Mouse (Mus musculus) heart, embryonic 13.5 days (tissue): Measurements from ENCODE around the gene St5. TPM values are rescaled to one million over a fixed set of nuclear protein-coding genes. Genes with fewer than 3 reads are reported as not detected.
A peak's percentile ranks its signal among the peaks of the same experiment; 100 is the strongest.

Source experiments
- ATAC-seq: fragments of 200-750 bp; cut with Nextera tagmentation; 2 replicates; pipeline ENCODE4 v1.8.0; 2017; ENCODE audit warnings: moderate TSS enrichment; ENCODE audit not compliant: insufficient number of reproducible peaks, low FRiP score, low TSS enrichment; ENCODE audit errors: extremely low read depth
- H3K27ac ChIP-seq: fragments of 300-500 bp; sonication (generic); replicated peaks from 2 replicates; pipeline ENCODE4 v1.5.1; 2015; ENCODE audit warnings: moderate library complexity, mild to moderate bottlenecking, inconsistent platforms
- H3K27me3 ChIP-seq: fragments of 300-500 bp; sonication (generic); replicated peaks from 2 replicates; pipeline ENCODE4 v1.6.1; 2015; ENCODE audit warnings: mild to moderate bottlenecking, inconsistent platforms
- H3K36me3 ChIP-seq: fragments of 300-500 bp; sonication (generic); 2 replicates; pipeline ENCODE4 v1.6.1; 2015; ENCODE audit warnings: mild to moderate bottlenecking, inconsistent platforms
- H3K4me1 ChIP-seq: fragments of 300-500 bp; sonication (generic); 2 replicates; pipeline ENCODE4 v1.6.1; 2015; ENCODE audit warnings: inconsistent platforms
- H3K4me2 ChIP-seq: fragments of 300-500 bp; sonication (generic); 2 replicates; pipeline ENCODE4 v1.6.1; 2015; ENCODE audit warnings: inconsistent platforms, mild to moderate bottlenecking, moderate library complexity
- H3K4me3 ChIP-seq: fragments of 300-500 bp; sonication (generic); 2 replicates; pipeline ENCODE4 v1.5.1; 2015; ENCODE audit warnings: moderate library complexity, mild to moderate bottlenecking, inconsistent platforms
- H3K9ac ChIP-seq: fragments of 300-500 bp; sonication (generic); 2 replicates; pipeline ENCODE4 v1.6.1; 2015; ENCODE audit warnings: inconsistent platforms, mild to moderate bottlenecking, moderate library complexity
- H3K9me3 ChIP-seq: fragments of 300-500 bp; sonication (generic); 2 replicates; pipeline ENCODE4 v1.6.1; 2016; ENCODE audit warnings: inconsistent platforms
- WGBS: fragments of 180-500 bp; shearing (Covaris S2); methylation state at CpG from one replicate; pipeline ENCODE4 v1.1.7; 2015; ENCODE audit warnings: mixed read lengths; 5-methylcytosine and 5-hydroxymethylcytosine counted together
- polyA plus RNA-seq: library from polyadenylated mRNA; unstranded; fragments of >200 nt; fragmentation: Nextera tagmentation; extraction: Ambion mirVana; gene quantifications from 2 replicates; pipeline ENCODE4 v1.2.1, GENCODE M21; 2015

The St5 gene
- polyA plus RNA-seq, 1 experiment from 2014 or later: 30.6 TPM

- no peak for ATAC-seq
- Histone ChIP-seq H3K27me3 (no peaks in the 10 kb centered on the region), H3K4me3 (no peak overlapping the region), H3K9me3 (no peaks in the 10 kb centered on the region), H3K36me3 (peaks cover 85% of the 10 kb centered on the region), H3K9ac (no peak overlapping the region), H3K27ac (no peak overlapping the region), H3K4me2 (no peak overlapping the region), H3K4me1 (peaks cover 38% of the 10 kb centered on the region)
- 64% methylated on average over 2 of the region's 2 CpGs for WGBS
These were observed 180.1 kb downstream of the St5 start for GRCm38 (mm10) chr7:109523304-109523703.

- H3K27me3 ChIP-seq: no peaks in the 10 kb centered on the region
- H3K4me3 ChIP-seq: no peak overlapping the region
- H3K4me1 ChIP-seq: peaks cover 48% of the 10 kb centered on the region
- peaks cover 73% of the 10 kb centered on the region for H3K36me3 ChIP-seq
- no peak overlapping the region for H3K27ac ChIP-seq
- peak overlapping the region; percentile 30; the same call in 1 of the 2 replicates for H3K9ac ChIP-seq
- no peak overlapping the region for H3K4me2 ChIP-seq
- ATAC-seq: no peak
- 75% methylated on average over 5 of the region's 5 CpGs for WGBS
- H3K9me3 ChIP-seq: no peaks in the 10 kb centered on the region
These were observed 181.3 kb downstream of the St5 start for GRCm38 (mm10) chr7:109522084-109522483.

DNA sequence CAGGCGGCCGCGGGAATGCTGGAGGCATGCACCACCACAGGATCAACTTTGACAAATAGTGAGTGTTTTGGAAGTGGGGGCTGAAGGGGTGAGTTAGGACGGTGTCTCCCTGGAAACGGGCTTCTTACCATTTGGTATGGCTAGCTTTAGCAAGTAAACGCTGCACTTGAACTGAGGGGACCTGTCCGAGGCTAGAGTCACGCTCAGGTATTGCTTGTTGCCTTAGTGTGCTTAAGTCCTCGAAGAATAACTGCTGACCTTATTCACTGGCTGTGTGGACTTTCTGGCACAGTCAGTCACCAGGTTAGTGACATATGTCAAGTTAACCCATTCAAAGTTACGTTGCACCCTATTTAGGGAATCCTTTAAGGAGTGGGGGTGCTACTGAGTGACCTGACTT lies 183.5 kb downstream of the St5 start:
- peaks cover 51% of the 10 kb centered on the region for H3K36me3 ChIP-seq
- WGBS: 2% methylated on average over 10 of the region's 10 CpGs
- H3K4me3 ChIP-seq: peak overlapping the region; percentile 88

GRCm38 (mm10) chr7:109518838-109519696 lies 184.3 kb downstream of the St5 start, which contains the start of gene Rpl27a:
Rpl27a (plus strand) TSS chr7:109519147.
- H3K4me1 ChIP-seq: peaks cover 37% of the 10 kb centered on the region
- H3K4me2 ChIP-seq: peak within 1 kb of the TSS; percentile 96
- peak within 1 kb of the TSS; percentile 88 for H3K4me3 ChIP-seq
- peak within 1 kb of the TSS; percentile 95 for H3K9ac ChIP-seq
- ATAC-seq: peak; percentile 93
- H3K9me3 ChIP-seq: no peaks in the 10 kb centered on the region
- peak within 1 kb of the TSS; percentile 94 for H3K27ac ChIP-seq
- peaks cover 43% of the 10 kb centered on the region for H3K36me3 ChIP-seq
- under 1% methylated on average over 72 of the region's 72 CpGs for WGBS
- H3K27me3 ChIP-seq: no peaks in the 10 kb centered on the region

More for the DNA sequence above, 183.5 kb downstream of the St5 start:
- H3K4me1 ChIP-seq: peaks cover 37% of the 10 kb centered on the region
- H3K9me3 ChIP-seq: no peaks in the 10 kb centered on the region
- peak overlapping the region; percentile 94 for H3K27ac ChIP-seq
- H3K9ac ChIP-seq: peak overlapping the region; percentile 95
- peak overlapping the region; percentile 96 for H3K4me2 ChIP-seq
- H3K27me3 ChIP-seq: no peaks in the 10 kb centered on the region
- ATAC-seq: no peak

- WGBS: 15% methylated on average over 10 of the region's 10 CpGs
- Histone ChIP-seq H3K4me1 (peaks cover 37% of the 10 kb centered on the region), H3K4me2 (peak overlapping the region; percentile 76), H3K9me3 (no peaks in the 10 kb centered on the region), H3K9ac (peak overlapping the region; percentile 79), H3K4me3 (peak overlapping the region; percentile 88), H3K27ac (peak overlapping the region; percentile 94), H3K27me3 (no peaks in the 10 kb centered on the region), H3K36me3 (peaks cover 34% of the 10 kb centered on the region)
- ATAC-seq: no peak
These were observed 185.2 kb downstream of the St5 start for GRCm38 (mm10) chr7:109518036-109518681.

- peaks cover 17% of the 10 kb centered on the region for H3K36me3 ChIP-seq
- ATAC-seq: no peak
- H3K4me2 ChIP-seq: no peak overlapping the region
- 78% methylated on average over 3 of the region's 3 CpGs for WGBS
- H3K4me3 ChIP-seq: no peak overlapping the region
- H3K9me3 ChIP-seq: no peaks in the 10 kb centered on the region
- H3K27me3 ChIP-seq: no peaks in the 10 kb centered on the region
- peaks cover 28% of the 10 kb centered on the region for H3K4me1 ChIP-seq
- H3K27ac ChIP-seq: no peak overlapping the region
- H3K9ac ChIP-seq: no peak overlapping the region
These were observed 186.9 kb downstream of the St5 start for GRCm38 (mm10) chr7:109516500-109516899.

DNA sequence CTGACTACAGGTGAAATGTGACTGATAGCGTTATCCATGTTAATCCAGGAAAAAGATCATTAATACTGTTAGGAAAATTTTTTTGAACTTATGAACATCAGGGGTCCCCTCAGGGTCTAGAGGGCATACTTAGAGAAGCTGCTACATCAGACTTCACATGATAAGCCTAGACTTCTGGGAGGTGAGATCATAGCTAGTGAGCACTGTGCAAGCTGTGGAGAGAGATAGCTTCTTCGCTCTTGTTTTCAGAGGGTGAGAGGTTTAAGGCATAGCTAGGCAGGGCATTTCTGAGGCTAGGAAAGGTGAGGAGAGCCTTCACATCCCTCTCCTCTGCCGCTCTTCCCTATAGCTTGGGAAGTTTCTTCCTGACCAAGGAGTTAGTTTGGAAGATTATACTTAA lies 191.6 kb downstream of the St5 start:
- no peaks in the 10 kb centered on the region for H3K36me3 ChIP-seq
- WGBS: 73% methylated on average over 3 of the region's 3 CpGs
- H3K4me3 ChIP-seq: no peak overlapping the region
- no peak overlapping the region for H3K27ac ChIP-seq
- peaks cover 4% of the 10 kb centered on the region for H3K4me1 ChIP-seq
- 0 out of 2 replicates have a peak, but pooled peaks cover 6% of the 10 kb centered on the region for H3K27me3 ChIP-seq
- ATAC-seq: no peak
- H3K9me3 ChIP-seq: no peaks in the 10 kb centered on the region
- no peak overlapping the region for H3K9ac ChIP-seq
- H3K4me2 ChIP-seq: no peak overlapping the region

- H3K9me3 ChIP-seq: no peaks in the 10 kb centered on the region
- 58% methylated on average over 2 of the region's 2 CpGs for WGBS
- no peak for ATAC-seq
- peaks cover 4% of the 10 kb centered on the region for H3K4me1 ChIP-seq
- H3K4me3 ChIP-seq: no peak overlapping the region
- no peak overlapping the region for H3K9ac ChIP-seq
- no peak overlapping the region for H3K4me2 ChIP-seq
- H3K27me3 ChIP-seq: 0 out of 2 replicates have a peak, but pooled peaks cover 6% of the 10 kb centered on the region
- no peaks in the 10 kb centered on the region for H3K36me3 ChIP-seq
- no peak overlapping the region for H3K27ac ChIP-seq
These were observed 192.6 kb downstream of the St5 start for GRCm38 (mm10) chr7:109510799-109511198.

- Histone ChIP-seq H3K27me3 (0 out of 2 replicates have a peak, but pooled peaks cover 6% of the 10 kb centered on the region), H3K4me3 (no peak within 1 kb of the TSS), H3K36me3 (no peaks in the 10 kb centered on the region), H3K27ac (no peak within 1 kb of the TSS), H3K4me1 (peaks cover 4% of the 10 kb centered on the region), H3K4me2 (0 out of 2 replicates have a peak within 1 kb of the TSS, but pooled peaks have one; percentile 16), H3K9ac (0 out of 2 replicates have a peak within 1 kb of the TSS, but pooled peaks have one; percentile 9), H3K9me3 (no peaks in the 10 kb centered on the region)
- no peak for ATAC-seq
- 75% methylated on average over 4 of the region's 4 CpGs for WGBS
These were observed 195.4 kb downstream of the St5 start, which contains the start of gene Trim66 for GRCm38 (mm10) chr7:109508034-109508433. Trim66 (minus strand) TSS chr7:109508134.

DNA sequence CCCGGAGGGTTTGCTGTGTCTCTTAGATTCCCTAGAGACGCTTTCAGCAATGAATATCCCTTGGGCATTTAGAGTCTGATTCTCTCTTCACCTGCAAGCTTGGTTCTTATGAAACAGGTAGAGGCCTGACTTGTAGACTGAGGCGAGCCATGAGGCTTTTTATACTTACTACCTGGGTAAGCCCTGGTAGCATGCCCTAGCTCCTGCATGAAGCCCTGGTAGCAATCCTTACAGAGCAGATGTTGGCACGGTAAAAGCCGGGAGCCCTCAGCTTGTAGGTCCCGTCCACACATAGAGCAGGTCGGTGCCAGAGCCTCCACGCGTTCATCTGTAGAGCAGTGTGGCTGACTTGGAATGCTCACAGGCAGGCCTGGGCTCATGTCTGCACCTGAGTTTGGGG lies 195.8 kb downstream of the St5 start:
- Histone ChIP-seq H3K27ac (no peak overlapping the region), H3K9ac (no peak overlapping the region), H3K4me2 (0 out of 2 replicates have a peak overlapping the region, but pooled peaks have one; percentile 16), H3K4me3 (no peak overlapping the region), H3K27me3 (0 out of 2 replicates have a peak, but pooled peaks cover 6% of the 10 kb centered on the region), H3K9me3 (no peaks in the 10 kb centered on the region), H3K36me3 (no peaks in the 10 kb centered on the region), H3K4me1 (peaks cover 4% of the 10 kb centered on the region)
- WGBS: 37% methylated on average over 9 of the region's 9 CpGs
- ATAC-seq: no peak

GRCm38 (mm10) chr7:109507119-109507518 lies 196.3 kb downstream of the St5 start:
- 0 out of 2 replicates have a peak overlapping the region, but pooled peaks have one; percentile 9 for H3K9ac ChIP-seq
- H3K27ac ChIP-seq: no peak overlapping the region
- H3K4me3 ChIP-seq: no peak overlapping the region
- 0 out of 2 replicates have a peak, but pooled peaks cover 6% of the 10 kb centered on the region for H3K27me3 ChIP-seq
- WGBS: 12% methylated on average over 8 of the region's 8 CpGs
- ATAC-seq: no peak
- H3K4me1 ChIP-seq: peaks cover 4% of the 10 kb centered on the region
- 0 out of 2 replicates have a peak overlapping the region, but pooled peaks have one; percentile 16 for H3K4me2 ChIP-seq
- H3K36me3 ChIP-seq: no peaks in the 10 kb centered on the region
- no peaks in the 10 kb centered on the region for H3K9me3 ChIP-seq
